Mouse (Mus musculus) heart, postnatal 0 days (tissue): ENCODE data around the gene Kif9.

Experiments used
- CTCF ChIP-seq: IDR thresholded peaks from 2 replicates; pipeline ENCODE4 v1.5.1; 2016; ENCODE audit warnings: antibody characterized with exemption, control low read depth, low read depth
- EP300 ChIP-seq: IDR thresholded peaks from 2 replicates; pipeline ENCODE4 v1.6.1; 2016; ENCODE audit warnings: antibody characterized with exemption, low read depth

- no peak for TF ChIP-seq CTCF
- no peak for TF ChIP-seq EP300
Observed at GRCm38 (mm10) chr9:110541988-110542387, 65.2 kb downstream of the Kif9 start.
